In the genomic region with DNA sequence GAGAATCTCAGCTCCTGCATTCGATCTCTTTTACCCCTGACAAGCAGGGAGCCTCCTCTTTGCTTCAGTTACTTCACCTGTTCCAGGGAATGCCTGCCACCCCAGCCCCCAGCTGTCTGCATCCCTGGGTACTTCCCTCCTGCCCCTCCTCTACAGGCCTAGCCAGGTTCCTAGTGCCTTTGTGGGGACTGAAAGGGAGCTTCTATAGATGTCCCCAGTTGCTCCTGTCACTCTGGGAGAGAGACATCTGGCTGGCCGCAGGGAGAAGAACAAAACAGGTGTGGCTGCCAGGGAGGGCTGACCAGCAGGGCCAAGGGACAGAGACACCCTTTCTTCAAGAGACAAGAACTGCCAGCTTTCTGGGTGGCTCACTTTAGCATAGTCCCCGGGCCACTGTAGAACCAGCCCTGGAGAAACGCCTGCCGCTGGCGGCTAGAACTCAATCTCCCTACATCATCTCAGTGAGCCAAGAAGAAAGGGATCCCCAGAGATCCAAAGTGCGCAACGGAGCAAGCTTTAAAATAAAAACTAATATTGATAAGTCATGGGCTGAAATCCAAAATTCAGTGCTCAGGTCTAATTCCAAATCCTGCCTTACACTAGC, we compare ENCODE assay signal across 26 mouse cellular contexts. TPM values are rescaled to one million over a fixed set of nuclear protein-coding genes. Genes with fewer than 3 reads are reported as not detected.
A peak's percentile ranks its signal among the peaks of the same experiment; 100 is the strongest.
DNase-seq lines count a peak whose midpoint lies in the region; ATAC-seq lines count a peak whose summit lies in the region.
"Had no signal": no experiment of that assay in that cellular context is flagged by ENCODE, and none has a peak within 500 bp of the region (broad histone marks: within the 10 kb centered on the region; RNA-seq: fewer than 3 reads in every experiment).

No protein-coding gene starts in this region.

- H3K4me1 ChIP-seq in forebrain, embryonic 10.5 days, result peaks cover 75% of the 10 kb centered on the region
- H3K4me1 ChIP-seq in forebrain, embryonic 11.5 days (replicated peaks; ENCODE audit: control insufficient read depth, insufficient read depth, low read length), result peaks cover 14% of the 10 kb centered on the region; the same call in 1 of the 2 replicates
- H3K4me1 ChIP-seq in heart, embryonic 13.5 days, result peaks cover 70% of the 10 kb centered on the region
- H3K4me1 ChIP-seq in heart, embryonic 12.5 days (replicated peaks), result peaks cover 64% of the 10 kb centered on the region
- peaks cover 5% of the 10 kb centered on the region; the same call in 1 of the 2 replicates for H3K4me1 ChIP-seq in neural tube, embryonic 11.5 days (ENCODE audit: control insufficient read depth, insufficient read depth, low read length)

- peak overlapping the region; percentile 64 for H3K27ac ChIP-seq in forebrain, embryonic 10.5 days
- H3K27ac ChIP-seq in forebrain, embryonic 11.5 days (ENCODE audit: low read depth, low read length), result no peak overlapping the region
- H3K27ac ChIP-seq in heart, embryonic 13.5 days (replicated peaks), result no peak overlapping the region
- no peak overlapping the region for H3K27ac ChIP-seq in heart, embryonic 12.5 days (ENCODE audit: poor library complexity, severe bottlenecking)
- no peak overlapping the region for H3K27ac ChIP-seq in neural tube, embryonic 11.5 days (ENCODE audit: low read depth, low read length)
- H3K27ac ChIP-seq: hindbrain, embryonic 14.5 days; kidney, postnatal 0 days; limb, embryonic 13.5 days; lung, embryonic 15.5 days; midbrain, embryonic 13.5 days; neural tube, embryonic 15.5 days had no signal

- H3K9me3 ChIP-seq in forebrain, embryonic 10.5 days, result no peaks in the 10 kb centered on the region
- H3K9me3 ChIP-seq in forebrain, embryonic 11.5 days (ENCODE audit: control insufficient read depth, low read length), result no peaks in the 10 kb centered on the region
- H3K9me3 ChIP-seq in heart, embryonic 13.5 days, result no peaks in the 10 kb centered on the region
- no peaks in the 10 kb centered on the region for H3K9me3 ChIP-seq in heart, embryonic 12.5 days (replicated peaks)
- H3K9me3 ChIP-seq in neural tube, embryonic 11.5 days (ENCODE audit: control insufficient read depth, low read length), result no peaks in the 10 kb centered on the region
- H3K9me3 ChIP-seq: limb, embryonic 13.5 days; lung, embryonic 15.5 days; megakaryocyte, embryonic 14.5 days; midbrain, embryonic 13.5 days; neural tube, embryonic 15.5 days had no signal

- WGBS in forebrain, embryonic 10.5 days, result 55% methylated on average over 8 of the region's 8 CpGs
- 49% methylated on average over 8 of the region's 8 CpGs for WGBS in forebrain, embryonic 11.5 days
- WGBS in heart, embryonic 13.5 days, result 71% methylated on average over 8 of the region's 8 CpGs
- WGBS in heart, embryonic 12.5 days, result 70% methylated on average over 8 of the region's 8 CpGs
- 71% methylated on average over 8 of the region's 8 CpGs for WGBS in neural tube, embryonic 11.5 days

- H3K9ac ChIP-seq in forebrain, embryonic 11.5 days (ENCODE audit: low read length), result no peak overlapping the region
- H3K9ac ChIP-seq in heart, embryonic 13.5 days, result peak overlapping the region; percentile 47; the same call in 1 of the 2 replicates
- no peak overlapping the region for H3K9ac ChIP-seq in heart, embryonic 12.5 days
- no peak overlapping the region for H3K9ac ChIP-seq in neural tube, embryonic 11.5 days (ENCODE audit: low read length)
- H3K9ac ChIP-seq: hindbrain, embryonic 14.5 days; limb, embryonic 13.5 days; lung, embryonic 15.5 days; midbrain, embryonic 13.5 days; neural tube, embryonic 15.5 days had no signal

- no peak for ATAC-seq in forebrain, embryonic 11.5 days (replicated peaks; ENCODE audit: low FRiP score)
- no peak for ATAC-seq in heart, embryonic 13.5 days (ENCODE audit: extremely low read depth, insufficient number of reproducible peaks, low FRiP score, low TSS enrichment)
- no peak for ATAC-seq in heart, embryonic 12.5 days (ENCODE audit: insufficient number of reproducible peaks, low FRiP score)
- ATAC-seq in neural tube, embryonic 11.5 days (ENCODE audit: insufficient read depth, low FRiP score, low TSS enrichment), result no peak
- ATAC-seq: CD4-positive, CD25-positive, alpha-beta regulatory T cell, adult 4 months; forebrain, embryonic 14.5 days; inflammation-experienced regulatory T-cells, adult 6 months; midbrain, embryonic 13.5 days had no signal

- peaks cover 10% of the 10 kb centered on the region for H3K36me3 ChIP-seq in forebrain, embryonic 10.5 days (replicated peaks)
- H3K36me3 ChIP-seq in forebrain, embryonic 11.5 days (ENCODE audit: control insufficient read depth, insufficient read depth, low read length), result no peaks in the 10 kb centered on the region
- H3K36me3 ChIP-seq in heart, embryonic 13.5 days, result no peaks in the 10 kb centered on the region
- no peaks in the 10 kb centered on the region for H3K36me3 ChIP-seq in heart, embryonic 12.5 days
- H3K36me3 ChIP-seq in neural tube, embryonic 11.5 days (ENCODE audit: control insufficient read depth, insufficient read depth, low read length), result no peaks in the 10 kb centered on the region
- H3K36me3 ChIP-seq: limb, embryonic 13.5 days; lung, embryonic 15.5 days; midbrain, embryonic 13.5 days; neural tube, embryonic 15.5 days had no signal

- H3K4me2 ChIP-seq in forebrain, embryonic 11.5 days (ENCODE audit: low read depth, low read length, severe bottlenecking), result no peak overlapping the region
- no peak overlapping the region for H3K4me2 ChIP-seq in heart, embryonic 13.5 days
- no peak overlapping the region for H3K4me2 ChIP-seq in heart, embryonic 12.5 days
- H3K4me2 ChIP-seq in neural tube, embryonic 11.5 days (ENCODE audit: low read depth), result no peak overlapping the region
- H3K4me2 ChIP-seq: hindbrain, embryonic 14.5 days; limb, embryonic 13.5 days; lung, embryonic 15.5 days; midbrain, embryonic 13.5 days; neural tube, embryonic 15.5 days had no signal

- H3K4me3 ChIP-seq in forebrain, embryonic 10.5 days, result no peak overlapping the region
- H3K4me3 ChIP-seq in forebrain, embryonic 11.5 days (ENCODE audit: low read depth, low read length), result no peak overlapping the region
- H3K4me3 ChIP-seq in heart, embryonic 13.5 days, result no peak overlapping the region
- no peak overlapping the region for H3K4me3 ChIP-seq in heart, embryonic 12.5 days
- H3K4me3 ChIP-seq in neural tube, embryonic 11.5 days (ENCODE audit: low read depth, low read length), result no peak overlapping the region
- H3K4me3 ChIP-seq: limb, embryonic 13.5 days; lung, embryonic 15.5 days; megakaryocyte, embryonic 14.5 days; midbrain, embryonic 13.5 days; neural tube, embryonic 15.5 days had no signal

- no peak for DNase-seq in forebrain, embryonic 10.5 days (ENCODE audit: extremely low spot score, low spot score)
- no peak for DNase-seq in forebrain, embryonic 11.5 days (ENCODE audit: low spot score)
- peak; percentile 20 for DNase-seq in neural tube, embryonic 11.5 days (ENCODE audit: low spot score)
- no peak for DNase-seq in neural tube, embryonic 10.5 days (ENCODE audit: extremely low spot score, low spot score)
- DNase-seq in thymus, postnatal 36 days, result no peak
- no peak for DNase-seq in layer of hippocampus, adult 9-10 months (ENCODE audit: low spot score)
- DNase-seq: adrenal gland, postnatal 25 days; cerebellum, adult 9-11 months; heart, postnatal 36 days; kidney, adult 18-20 months; lung, postnatal 36 days; right cerebral cortex, adult 18-20 months; right cerebral cortex, postnatal 4 days; thymus, postnatal 14 days had no signal

- H3K27me3 ChIP-seq in forebrain, embryonic 10.5 days (ENCODE audit: poor library complexity, severe bottlenecking), result no peaks in the 10 kb centered on the region
- no peaks in the 10 kb centered on the region for H3K27me3 ChIP-seq in forebrain, embryonic 11.5 days (ENCODE audit: control insufficient read depth, insufficient read depth, low read length)
- no peaks in the 10 kb centered on the region for H3K27me3 ChIP-seq in heart, embryonic 13.5 days (replicated peaks)
- H3K27me3 ChIP-seq in heart, embryonic 12.5 days (replicated peaks), result no peaks in the 10 kb centered on the region
- H3K27me3 ChIP-seq in neural tube, embryonic 11.5 days (ENCODE audit: control insufficient read depth, insufficient read depth, low read length), result no peaks in the 10 kb centered on the region
- H3K27me3 ChIP-seq: limb, embryonic 13.5 days; lung, embryonic 15.5 days; megakaryocyte, embryonic 14.5 days; neural tube, embryonic 15.5 days had no signal

RNA-seq across cellular contexts. Expression of a gene that starts 20.5 kb away (rescaled TPM):
- 7.0 and 8.7 TPM in 2 replicates for polyA plus RNA-seq in forebrain, embryonic 10.5 days (2016; fragmentation: Nextera tagmentation; extraction: Ambion mirVana)
- polyA plus RNA-seq in forebrain, embryonic 11.5 days (2014; fragmentation: Nextera tagmentation; extraction: Ambion mirVana), result 7.6 and 9.6 TPM in 2 replicates
- 6.8 and 7.3 TPM in 2 replicates for polyA plus RNA-seq in heart, embryonic 13.5 days (2015; fragmentation: Nextera tagmentation; extraction: Ambion mirVana)
- polyA plus RNA-seq in heart, embryonic 12.5 days (2016; fragmentation: Nextera tagmentation; extraction: Ambion mirVana), result 8.7 and 10.6 TPM in 2 replicates
- polyA plus RNA-seq in neural tube, embryonic 11.5 days (2014; fragmentation: Nextera tagmentation; extraction: Ambion mirVana), result 4.4 and 5.9 TPM in 2 replicates

RNA-seq across cellular contexts. Expression of a gene that starts 49.9 kb away (rescaled TPM):
- 1.3 and 1.8 TPM in 2 replicates for polyA plus RNA-seq in forebrain, embryonic 10.5 days (2016; fragmentation: Nextera tagmentation; extraction: Ambion mirVana)
- polyA plus RNA-seq in forebrain, embryonic 11.5 days (2014; fragmentation: Nextera tagmentation; extraction: Ambion mirVana), result 1.9 and 2.8 TPM in 2 replicates
- 0.48 and 0.65 TPM in 2 replicates for polyA plus RNA-seq in heart, embryonic 13.5 days (2015; fragmentation: Nextera tagmentation; extraction: Ambion mirVana)
- polyA plus RNA-seq in heart, embryonic 12.5 days (2016; fragmentation: Nextera tagmentation; extraction: Ambion mirVana), result 0.40 and 0.68 TPM in 2 replicates
- polyA plus RNA-seq in neural tube, embryonic 11.5 days (2014; fragmentation: Nextera tagmentation; extraction: Ambion mirVana), result 1.6 and 2.5 TPM in 2 replicates
- polyA plus RNA-seq: CD4-positive, CD25-positive, alpha-beta regulatory T cell, adult 4 months had no signal
